Mouse (Mus musculus) olfactory bulb, adult 2 months (tissue): ENCODE data around the gene Dnajc7. TPM values are rescaled to one million over a fixed set of nuclear protein-coding genes. Genes with fewer than 3 reads are reported as not detected.

Source experiments
- H3K27ac ChIP-seq: fragments of 200-500 bp; 2 replicates; pipeline ENCODE4 v1.5.1; 2012; ENCODE audit warnings: low read depth, low read length; ENCODE audit not compliant: insufficient read depth
- H3K4me1 ChIP-seq: fragments of 200-500 bp; 2 replicates; pipeline ENCODE4 v1.6.1; 2012; ENCODE audit warnings: low read length; ENCODE audit not compliant: control insufficient read depth, insufficient read depth
- H3K4me3 ChIP-seq: fragments of 200-500 bp; 2 replicates; pipeline ENCODE4 v1.5.1; 2012; ENCODE audit warnings: mild to moderate bottlenecking, low read depth, low read length, moderate library complexity; ENCODE audit not compliant: insufficient read depth
- CTCF ChIP-seq: fragments of 200-500 bp; IDR thresholded peaks from 2 replicates; pipeline ENCODE4 v1.5.1; 2012; ENCODE audit warnings: low read depth, mild to moderate bottlenecking, low read length, moderate library complexity; ENCODE audit not compliant: insufficient read depth
- POLR2A ChIP-seq: fragments of 200-500 bp; IDR thresholded peaks from 2 replicates; pipeline ENCODE4 v1.6.1; 2012; ENCODE audit warnings: mild to moderate bottlenecking, low read depth, low read length, moderate library complexity; ENCODE audit not compliant: insufficient read depth
- WGBS: fragments of 180-500 bp; shearing (Covaris S2); methylation state at CpG from one replicate; pipeline ENCODE4 v1.1.7; 2018; 5-methylcytosine and 5-hydroxymethylcytosine counted together
- polyA plus RNA-seq: library from polyadenylated mRNA; stranded (reverse); fragments of >200 nt; gene quantifications from 2 replicates; pipeline ENCODE4 v1.2.4, GENCODE M21; 2012; ENCODE audit warnings: low replicate concordance; ENCODE audit not compliant: missing spikeins, insufficient read depth, insufficient read length

Dnajc7 gene
- polyA plus RNA-seq, 1 experiment: 670 TPM

- Histone ChIP-seq H3K4me3 (no peak overlapping the region), H3K27ac (no peak overlapping the region), H3K4me1 (peaks cover 14% of the 10 kb centered on the region)
- TF ChIP-seq POLR2A (no peak), CTCF (no peak)
- WGBS: 91% methylated on average over 8 of the region's 8 CpGs
Observed at GRCm38 (mm10) chr11:100568692-100569091, 51.3 kb downstream of the Dnajc7 start.

- TF ChIP-seq POLR2A (no peak), CTCF (no peak)
- WGBS: 64% methylated on average over 9 of the region's 9 CpGs
- peaks cover 14% of the 10 kb centered on the region for H3K4me1 ChIP-seq
- no peak overlapping the region for H3K4me3 ChIP-seq
- H3K27ac ChIP-seq: no peak overlapping the region
Observed at GRCm38 (mm10) chr11:100567815-100568245, 52.1 kb downstream of the Dnajc7 start.

GRCm38 (mm10) chr11:100567229-100567628 is 52.7 kb downstream of the Dnajc7 start:
- Histone ChIP-seq H3K4me3 (no peak overlapping the region), H3K4me1 (peaks cover 14% of the 10 kb centered on the region), H3K27ac (no peak overlapping the region)
- TF ChIP-seq CTCF: no peak
- TF ChIP-seq POLR2A: no peak
- WGBS: 81% methylated on average over 5 of the region's 5 CpGs

- WGBS: 79% methylated on average over 6 of the region's 6 CpGs
- Histone ChIP-seq H3K27ac (no peak overlapping the region), H3K4me3 (no peak overlapping the region), H3K4me1 (no peaks in the 10 kb centered on the region)
- TF ChIP-seq POLR2A (no peak), CTCF (no peak)
Observed at GRCm38 (mm10) chr11:100564703-100565102, 55.3 kb downstream of the Dnajc7 start.

GRCm38 (mm10) chr11:100564297-100564696 is 55.7 kb downstream of the Dnajc7 start:
- no peak overlapping the region for H3K4me3 ChIP-seq
- H3K4me1 ChIP-seq: no peaks in the 10 kb centered on the region

GRCm38 (mm10) chr11:100561748-100562147 is 58.2 kb downstream of the Dnajc7 start:
- WGBS: 52% methylated on average over 5 of the region's 5 CpGs
- no peak for TF ChIP-seq POLR2A
- TF ChIP-seq CTCF: no peak
- H3K27ac ChIP-seq: no peak overlapping the region
- no peaks in the 10 kb centered on the region for H3K4me1 ChIP-seq
- no peak overlapping the region for H3K4me3 ChIP-seq

More at GRCm38 (mm10) chr11:100564297-100564696, 55.7 kb downstream of the Dnajc7 start:
- 79% methylated on average over 15 of the region's 15 CpGs for WGBS
- no peak for TF ChIP-seq POLR2A
- no peak for TF ChIP-seq CTCF
- no peak overlapping the region for H3K27ac ChIP-seq

GRCm38 (mm10) chr11:100559476-100559875 is 60.5 kb downstream of the Dnajc7 start:
- 77% methylated on average over 7 of the region's 7 CpGs for WGBS
- H3K4me1 ChIP-seq: peaks cover 4% of the 10 kb centered on the region; the same call in 1 of the 2 replicates
- no peak overlapping the region for H3K4me3 ChIP-seq
- H3K27ac ChIP-seq: no peak overlapping the region
- TF ChIP-seq POLR2A (no peak), CTCF (no peak)

GRCm38 (mm10) chr11:100557563-100557962 is 62.4 kb downstream of the Dnajc7 start:
- no peak for TF ChIP-seq CTCF
- TF ChIP-seq POLR2A: no peak
- 89% methylated on average over 3 of the region's 3 CpGs for WGBS
- Histone ChIP-seq H3K4me1 (peaks cover 4% of the 10 kb centered on the region; the same call in 1 of the 2 replicates), H3K27ac (no peak overlapping the region), H3K4me3 (no peak overlapping the region)

GRCm38 (mm10) chr11:100555583-100555982 is 64.4 kb downstream of the Dnajc7 start:
- H3K4me3 ChIP-seq: no peak overlapping the region
- H3K27ac ChIP-seq: no peak overlapping the region
- peaks cover 4% of the 10 kb centered on the region; the same call in 1 of the 2 replicates for H3K4me1 ChIP-seq
- WGBS: 19% methylated on average over 11 of the region's 11 CpGs
- TF ChIP-seq POLR2A: no peak
- no peak for TF ChIP-seq CTCF

GRCm38 (mm10) chr11:100552842-100553241 is 67.1 kb downstream of the Dnajc7 start:
- Histone ChIP-seq H3K4me1 (peaks cover 4% of the 10 kb centered on the region; the same call in 1 of the 2 replicates), H3K27ac (no peak overlapping the region), H3K4me3 (no peak overlapping the region)
- 67% methylated on average over 4 of the region's 4 CpGs for whole genome bisulfite sequencing
- no peak for TF ChIP-seq POLR2A
- TF ChIP-seq CTCF: no peak
